Mouse (Mus musculus): ENCODE results near the gene Postn. TPM values are rescaled to one million over a fixed set of nuclear protein-coding genes. Genes with fewer than 3 reads are reported as not detected.

Postn gene
- total and polyA plus RNA-seq, 3 experiments = 0.22 TPM; not detected in 2

DNA sequence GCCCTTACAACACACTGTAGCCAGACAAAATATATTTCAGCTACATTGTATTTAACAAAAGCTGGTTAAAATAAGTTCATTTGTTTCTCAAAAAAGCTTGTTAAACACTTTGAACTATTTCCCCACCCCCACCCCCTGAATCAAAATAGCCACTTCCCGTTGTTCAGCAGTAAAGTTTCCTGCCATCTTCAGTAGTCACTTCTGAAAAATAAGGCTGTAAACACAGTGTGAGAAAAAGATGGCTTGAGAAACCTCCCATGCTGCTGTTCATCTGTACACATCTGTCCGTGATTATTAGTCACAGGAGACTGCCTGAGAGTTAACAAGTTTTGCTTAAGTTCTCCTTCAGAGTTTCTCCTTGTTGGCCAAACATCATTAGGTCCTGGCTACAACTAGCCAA, 39.0 kb downstream of the Postn start:
- TF ChIP-seq GATA1 (IDR thresholded peaks at IDR 0.05; ENCODE audit: borderline replicate concordance, low read length) = no peak
- no peak for TF ChIP-seq TAL1 (conservative IDR thresholded peaks at IDR 0.05; ENCODE audit: low read depth, low read length)
- no peak for TF ChIP-seq POLR2AphosphoS5 (IDR thresholded peaks at IDR 0.05; ENCODE audit: insufficient replicate concordance, low read depth, low read length)
- TF ChIP-seq CTCF (IDR thresholded peaks at IDR 0.05; ENCODE audit: low read depth, low read length) = no peak
- no peak for TF ChIP-seq GATA2 (IDR thresholded peaks at IDR 0.05; ENCODE audit: borderline replicate concordance, low read depth, low read length)
- DNase-seq (ENCODE audit: low spot score) (no peak), ATAC-seq (ENCODE audit: extremely low read depth, insufficient number of reproducible peaks, low FRiP score, poor library complexity, severe bottlenecking) (no peak)
- Histone ChIP-seq H3K36me3 (replicated peaks) (no peaks in the 10 kb centered on the region), H3K27me3 (ENCODE audit: insufficient read depth, low read length) (no peaks in the 10 kb centered on the region), H3K9me3 (replicated peaks) (peaks cover 12% of the 10 kb centered on the region; the same call in 1 of the 2 replicates), H3K4me3 (ENCODE audit: low read depth, low read length) (no peak overlapping the region), H3K4me1 (ENCODE audit: insufficient read depth, low read depth, low read length) (no peaks in the 10 kb centered on the region)

DNA sequence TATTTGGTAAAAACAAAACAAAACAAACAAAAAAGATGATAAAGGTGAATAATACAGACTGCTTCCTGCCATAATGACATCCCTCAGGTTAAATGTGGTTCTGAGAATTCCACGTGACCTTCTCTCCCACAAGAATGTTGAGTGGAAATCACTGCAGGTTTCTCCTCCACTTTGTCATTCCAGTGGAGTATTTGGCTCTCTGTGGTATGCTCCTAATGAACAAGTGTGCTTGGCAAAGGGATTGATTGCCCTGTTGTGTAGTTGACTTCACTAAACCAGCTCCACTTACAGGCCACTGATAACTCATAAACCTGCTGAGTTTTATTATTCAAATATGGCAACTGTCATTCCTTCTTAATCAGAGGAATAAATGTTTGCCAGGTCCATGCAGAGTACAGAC, 39.7 kb downstream of the Postn start:
- H3K4me3 ChIP-seq (ENCODE audit: low read depth, low read length) = no peak overlapping the region
- peaks cover 12% of the 10 kb centered on the region; the same call in 1 of the 2 replicates for H3K9me3 ChIP-seq (replicated peaks)
- H3K27me3 ChIP-seq (ENCODE audit: insufficient read depth, low read length) = no peaks in the 10 kb centered on the region
- no peak for TF ChIP-seq POLR2AphosphoS5 (IDR thresholded peaks at IDR 0.05; ENCODE audit: insufficient replicate concordance, low read depth, low read length)
- TF ChIP-seq CTCF (IDR thresholded peaks at IDR 0.05; ENCODE audit: low read depth, low read length) = no peak
- no peak for TF ChIP-seq GATA1 (IDR thresholded peaks at IDR 0.05; ENCODE audit: borderline replicate concordance, low read length)
- TF ChIP-seq GATA2 (IDR thresholded peaks at IDR 0.05; ENCODE audit: borderline replicate concordance, low read depth, low read length) = no peak
- no peak for TF ChIP-seq TAL1 (conservative IDR thresholded peaks at IDR 0.05; ENCODE audit: low read depth, low read length)
- DNase-seq (ENCODE audit: low spot score) (no peak), ATAC-seq (ENCODE audit: extremely low read depth, insufficient number of reproducible peaks, low FRiP score, poor library complexity, severe bottlenecking) (no peak)
- H3K4me1 ChIP-seq (ENCODE audit: insufficient read depth, low read depth, low read length) = no peaks in the 10 kb centered on the region
- no peaks in the 10 kb centered on the region for H3K36me3 ChIP-seq (replicated peaks)

DNA sequence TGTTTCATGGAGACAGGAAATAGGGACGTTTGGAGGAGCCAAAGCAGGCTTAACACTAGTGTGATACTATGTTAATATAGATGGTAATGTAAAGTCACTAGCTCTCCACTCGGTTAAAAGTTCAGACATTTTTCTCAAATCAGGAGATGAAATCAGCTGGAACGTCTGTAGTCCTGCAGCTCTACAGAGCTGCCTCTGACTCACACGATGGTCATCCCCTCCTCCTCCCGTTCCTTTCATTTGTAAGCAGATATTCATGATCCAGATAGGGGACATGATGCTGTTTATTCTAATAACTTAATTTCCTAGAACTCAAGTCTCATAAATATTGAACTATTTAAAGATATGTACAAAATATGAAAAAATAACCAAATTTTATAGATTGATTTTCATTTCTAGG, 40.8 kb downstream of the Postn start:
- DNase-seq (ENCODE audit: low spot score) (no peak), ATAC-seq (ENCODE audit: extremely low read depth, insufficient number of reproducible peaks, low FRiP score, poor library complexity, severe bottlenecking) (no peak)
- TF ChIP-seq TAL1 (conservative IDR thresholded peaks at IDR 0.05; ENCODE audit: low read depth, low read length) = no peak
- no peak for TF ChIP-seq POLR2AphosphoS5 (IDR thresholded peaks at IDR 0.05; ENCODE audit: insufficient replicate concordance, low read depth, low read length)
- TF ChIP-seq GATA2 (IDR thresholded peaks at IDR 0.05; ENCODE audit: borderline replicate concordance, low read depth, low read length) = no peak
- TF ChIP-seq CTCF (IDR thresholded peaks at IDR 0.05; ENCODE audit: low read depth, low read length) = no peak
- TF ChIP-seq GATA1 (IDR thresholded peaks at IDR 0.05; ENCODE audit: borderline replicate concordance, low read length) = no peak
- peaks cover 9% of the 10 kb centered on the region; the same call in 1 of the 2 replicates for H3K9me3 ChIP-seq (replicated peaks)
- H3K27me3 ChIP-seq (ENCODE audit: insufficient read depth, low read length) = no peaks in the 10 kb centered on the region
- no peaks in the 10 kb centered on the region for H3K36me3 ChIP-seq (replicated peaks)
- no peak overlapping the region for H3K4me3 ChIP-seq (ENCODE audit: low read depth, low read length)
- H3K4me1 ChIP-seq (ENCODE audit: insufficient read depth, low read depth, low read length) = no peaks in the 10 kb centered on the region

DNA sequence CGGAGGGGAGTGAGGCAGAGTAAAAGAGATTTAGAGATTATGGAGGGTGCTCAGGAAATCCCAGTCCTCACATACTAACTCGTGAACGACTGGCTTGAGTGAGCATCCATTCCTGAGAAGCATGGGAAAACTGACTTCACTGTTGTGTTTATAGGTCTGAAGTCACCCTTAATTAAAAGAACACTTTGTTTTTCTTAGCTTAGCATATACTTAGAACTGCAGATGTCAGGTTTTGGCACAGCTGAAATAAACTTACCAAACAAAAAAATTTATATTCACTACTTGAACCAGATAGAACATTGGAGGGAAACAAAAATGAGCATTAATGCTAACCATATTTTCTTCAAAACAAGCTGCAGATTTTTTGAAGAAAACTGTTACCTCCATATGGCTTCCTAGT, 42.9 kb downstream of the Postn start:
- no peaks in the 10 kb centered on the region for H3K4me1 ChIP-seq (ENCODE audit: insufficient read depth, low read depth, low read length)
- no peaks in the 10 kb centered on the region for H3K36me3 ChIP-seq (replicated peaks)
- ATAC-seq (ENCODE audit: extremely low read depth, insufficient number of reproducible peaks, low FRiP score, poor library complexity, severe bottlenecking) (no peak), DNase-seq (ENCODE audit: low spot score) (no peak)
- H3K4me3 ChIP-seq (ENCODE audit: low read depth, low read length) = no peak overlapping the region
- 0 out of 2 replicates have a peak, but pooled peaks cover 4% of the 10 kb centered on the region for H3K9me3 ChIP-seq (replicated peaks)
- TF ChIP-seq CTCF (IDR thresholded peaks at IDR 0.05; ENCODE audit: low read depth, low read length) (no peak), POLR2AphosphoS5 (IDR thresholded peaks at IDR 0.05; ENCODE audit: insufficient replicate concordance, low read depth, low read length) (no peak), TAL1 (conservative IDR thresholded peaks at IDR 0.05; ENCODE audit: low read depth, low read length) (no peak)
- no peaks in the 10 kb centered on the region for H3K27me3 ChIP-seq (ENCODE audit: insufficient read depth, low read length)

DNA sequence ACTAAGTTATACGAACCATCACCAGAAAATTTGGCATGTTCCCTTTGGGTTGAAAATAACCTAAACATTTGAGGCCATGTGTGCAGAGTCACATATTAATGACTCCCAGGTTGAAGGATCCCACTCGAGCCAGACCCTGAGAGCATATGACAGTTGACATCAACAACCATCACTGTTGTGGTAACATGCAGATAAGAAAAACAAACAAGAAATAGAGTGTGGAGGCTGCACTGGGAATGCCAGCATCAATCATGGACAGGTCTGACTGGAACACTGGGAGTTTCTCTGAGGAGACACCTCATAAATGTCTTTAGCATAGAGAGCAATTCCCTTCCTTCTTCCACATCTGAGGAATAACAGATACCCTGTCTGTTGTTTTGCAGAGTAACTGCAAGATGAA, 45.7 kb downstream of the Postn start:
- DNase-seq (ENCODE audit: low spot score) = no peak
- TF ChIP-seq POLR2AphosphoS5 (IDR thresholded peaks at IDR 0.05; ENCODE audit: insufficient replicate concordance, low read depth, low read length) (no peak), CTCF (IDR thresholded peaks at IDR 0.05; ENCODE audit: low read depth, low read length) (no peak), GATA2 (IDR thresholded peaks at IDR 0.05; ENCODE audit: borderline replicate concordance, low read depth, low read length) (no peak), TAL1 (conservative IDR thresholded peaks at IDR 0.05; ENCODE audit: low read depth, low read length) (no peak), GATA1 (IDR thresholded peaks at IDR 0.05; ENCODE audit: borderline replicate concordance, low read length) (no peak)
- H3K4me3 ChIP-seq (ENCODE audit: low read depth, low read length) = no peak overlapping the region
- H3K36me3 ChIP-seq (replicated peaks) = no peaks in the 10 kb centered on the region
- H3K9me3 ChIP-seq (replicated peaks) = 0 out of 2 replicates have a peak, but pooled peaks cover 4% of the 10 kb centered on the region
- H3K27me3 ChIP-seq (ENCODE audit: insufficient read depth, low read length) = no peaks in the 10 kb centered on the region
- ATAC-seq (ENCODE audit: extremely low read depth, insufficient number of reproducible peaks, low FRiP score, poor library complexity, severe bottlenecking) = no peak
- H3K4me1 ChIP-seq (ENCODE audit: insufficient read depth, low read depth, low read length) = no peaks in the 10 kb centered on the region

DNA sequence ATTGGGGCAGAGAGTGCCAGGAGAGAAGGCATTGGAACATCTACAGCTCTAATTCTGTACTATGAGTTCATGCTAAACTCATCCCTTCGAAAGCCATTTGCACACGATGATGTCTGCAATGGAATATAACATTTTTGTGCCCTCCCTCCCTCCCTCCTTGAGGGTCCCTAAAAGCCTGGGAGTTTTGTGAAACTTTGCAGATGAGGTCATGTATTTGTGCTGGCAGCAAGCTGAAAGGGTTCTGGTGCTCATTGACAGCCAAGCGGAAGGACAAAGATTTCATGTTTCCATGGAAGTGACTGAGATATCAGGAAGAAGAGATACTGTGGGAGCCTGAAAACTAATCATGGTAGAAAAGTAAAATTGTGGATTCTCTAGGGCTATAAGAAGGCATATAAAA, 50.1 kb downstream of the Postn start:
- H3K36me3 ChIP-seq (replicated peaks) = no peaks in the 10 kb centered on the region
- no peaks in the 10 kb centered on the region for H3K4me1 ChIP-seq (ENCODE audit: insufficient read depth, low read depth, low read length)
- DNase-seq (ENCODE audit: low spot score) = no peak
- peaks cover 5% of the 10 kb centered on the region for H3K9me3 ChIP-seq (replicated peaks)
- H3K4me3 ChIP-seq (ENCODE audit: low read depth, low read length) = no peak overlapping the region
- no peak for ATAC-seq (ENCODE audit: extremely low read depth, insufficient number of reproducible peaks, low FRiP score, poor library complexity, severe bottlenecking)
- TF ChIP-seq POLR2AphosphoS5 (IDR thresholded peaks at IDR 0.05; ENCODE audit: insufficient replicate concordance, low read depth, low read length) = no peak
- no peak for TF ChIP-seq GATA1 (IDR thresholded peaks at IDR 0.05; ENCODE audit: borderline replicate concordance, low read length)
- no peak for TF ChIP-seq TAL1 (conservative IDR thresholded peaks at IDR 0.05; ENCODE audit: low read depth, low read length)
- no peak for TF ChIP-seq CTCF (IDR thresholded peaks at IDR 0.05; ENCODE audit: low read depth, low read length)
- TF ChIP-seq GATA2 (IDR thresholded peaks at IDR 0.05; ENCODE audit: borderline replicate concordance, low read depth, low read length) = no peak
- no peaks in the 10 kb centered on the region for H3K27me3 ChIP-seq (ENCODE audit: insufficient read depth, low read length)
